Mouse (Mus musculus) inflammation-experienced regulatory T-cells, adult 16 weeks (primary cell): Measurements from ENCODE around the gene Col5a1. TPM values are rescaled to one million over a fixed set of nuclear protein-coding genes. Genes with fewer than 3 reads are reported as not detected.

Experiments used
- polyA plus RNA-seq: library from polyadenylated mRNA; unstranded; fragments of 100-300 nt; shearing (Covaris generic); gene quantifications from one replicate; pipeline ENCODE4 v1.2.1, GENCODE M21; 2017

Col5a1 gene
- not detected for polyA plus RNA-seq

DNA sequence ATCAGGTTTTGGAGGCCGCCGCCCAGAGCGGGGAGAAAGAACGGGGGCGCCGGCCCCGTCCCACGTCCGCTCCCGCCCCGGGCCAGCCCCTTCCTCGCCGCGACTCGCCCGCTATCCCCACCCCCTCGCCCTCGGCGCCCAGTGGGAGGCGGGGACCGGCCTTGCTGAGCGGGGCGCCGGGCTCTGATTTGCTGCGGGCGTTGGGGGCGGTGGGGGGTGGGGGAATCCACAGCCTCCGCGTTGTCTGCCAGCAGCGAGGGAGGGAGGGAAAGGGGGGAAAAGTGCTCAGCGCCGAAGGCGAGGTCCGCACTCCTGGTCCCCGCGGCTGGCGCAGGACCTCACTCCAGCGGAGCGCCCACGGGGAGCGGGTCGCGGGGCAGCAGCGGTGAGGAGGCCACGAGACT lies at the start of gene Col5a1:
Gene Col5a1, plus strand, starts transcription at position 278 of the 404 bp plus-strand sequence.

DNA sequence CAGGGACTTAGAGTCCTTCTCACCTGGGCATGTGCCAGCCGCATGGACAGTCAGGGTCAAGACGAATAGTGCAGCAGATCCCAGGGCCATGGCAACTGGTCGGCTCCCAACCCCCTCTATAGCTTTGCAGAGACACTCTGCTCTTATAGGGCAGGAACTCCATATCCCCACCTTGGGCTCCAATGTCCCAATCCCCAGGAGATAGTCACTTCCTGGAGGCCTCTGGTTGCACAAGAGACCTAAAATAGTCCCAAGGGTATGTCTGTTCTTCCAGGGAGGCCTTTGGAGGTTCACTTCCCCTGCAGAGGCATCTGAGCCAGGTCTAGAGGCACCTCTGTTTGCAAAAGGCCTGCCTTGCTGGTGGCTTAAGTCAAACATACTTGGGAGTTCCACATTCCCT lies 198.5 kb downstream of the Col5a1 start, which contains the start of gene Fcnb:
Gene Fcnb, minus strand, starts transcription at position 118 of the 400 bp plus-strand sequence.

Other genes with a start within 250 kb of the Col5a1 start
- gene Rxra, start 210.0 kb upstream of the Col5a1 start, polyA plus RNA-seq: 5.0 TPM
- not detected for gene Fcnb, start 198.5 kb downstream of the Col5a1 start, polyA plus RNA-seq